ENCODE assay signal across 18 mouse cellular contexts in genomic region chr9:87865236-87865635, GRCm38 (mm10).
DNase-seq lines count a peak whose midpoint lies in the region; ATAC-seq and TF ChIP-seq lines count a peak whose summit lies in the region.
"Had no signal": no experiment of that assay in that cellular context is flagged by ENCODE, and none has a peak within 500 bp of the region (broad histone marks: within the 10 kb centered on the region; RNA-seq: fewer than 3 reads in every experiment).

No protein-coding gene starts in this region.

- no peak for TF ChIP-seq POLR2A in limb, embryonic 14.5 days (IDR thresholded peaks at IDR 0.05; ENCODE audit: borderline replicate concordance, extremely low read depth, insufficient read depth, insufficient read length)

- H3K4me2 ChIP-seq in limb, embryonic 14.5 days (replicated peaks; ENCODE audit: low read depth, low read length, severe bottlenecking), result no peak overlapping the region
- H3K4me2 ChIP-seq: embryonic facial prominence, embryonic 13.5 days; forebrain, embryonic 13.5 days; heart, embryonic 13.5 days had no signal

- H3K27ac ChIP-seq in limb, embryonic 14.5 days (replicated peaks; ENCODE audit: low read depth, low read length), result no peak overlapping the region
- H3K27ac ChIP-seq: embryonic facial prominence, embryonic 13.5 days; forebrain, embryonic 13.5 days; gastrocnemius, adult 2 months; heart, embryonic 13.5 days had no signal

- H3K36me3 ChIP-seq in limb, embryonic 14.5 days (ENCODE audit: control insufficient read depth, insufficient read depth, low read length), result no peaks in the 10 kb centered on the region
- H3K36me3 ChIP-seq: embryonic facial prominence, embryonic 13.5 days; heart, embryonic 13.5 days had no signal

- peak; percentile 57 for ATAC-seq in limb, embryonic 14.5 days (ENCODE audit: low FRiP score, low read depth)
- ATAC-seq in inflammation-experienced regulatory T-cells, adult 6 months, result no peak
- ATAC-seq: forebrain, embryonic 13.5 days; forebrain, postnatal 0 days; hindbrain, embryonic 16.5 days had no signal

- 19% methylated on average over 6 of the region's 6 CpGs for WGBS in limb, embryonic 14.5 days

- peaks cover 5% of the 10 kb centered on the region for H3K9me3 ChIP-seq in limb, embryonic 14.5 days (ENCODE audit: control insufficient read depth, low read length)
- H3K9me3 ChIP-seq: embryonic facial prominence, embryonic 13.5 days; forebrain, embryonic 13.5 days had no signal

- peaks cover 4% of the 10 kb centered on the region for H3K4me1 ChIP-seq in limb, embryonic 14.5 days (ENCODE audit: control insufficient read depth, insufficient read depth, low read length)
- H3K4me1 ChIP-seq: embryonic facial prominence, embryonic 13.5 days; forebrain, embryonic 13.5 days; heart, embryonic 13.5 days had no signal

- DNase-seq in cerebellum, postnatal 14 days, result peak; percentile 18 to 37
- no peak for DNase-seq in cerebellum, adult 8-10 months
- DNase-seq in 3T3-L1 (ENCODE audit: low read depth, low spot score), result peak; percentile 70
- peak; percentile 16 for DNase-seq in fibroblast of lung, adult 2 months (ENCODE audit: low read depth)
- peak; percentile 62 for DNase-seq in limb, embryonic 14.5 days (ENCODE audit: low spot score)
- DNase-seq in gastrocnemius, postnatal 10 days, result no peak
- DNase-seq: adrenal gland, postnatal 10 days; cerebellum, adult 11-12 months; forebrain, postnatal 0 days; gastrocnemius, adult 2 months; gastrocnemius, postnatal 36 days; heart, adult 11 months; heart, postnatal 36 days had no signal

- H3K27me3 ChIP-seq in limb, embryonic 14.5 days (ENCODE audit: control insufficient read depth, insufficient read depth, low read length), result no peaks in the 10 kb centered on the region
- H3K27me3 ChIP-seq: embryonic facial prominence, embryonic 13.5 days; forebrain, embryonic 13.5 days had no signal

- no peak overlapping the region for H3K4me3 ChIP-seq in limb, embryonic 14.5 days (replicated peaks; ENCODE audit: low read length)
- H3K4me3 ChIP-seq: embryonic facial prominence, embryonic 13.5 days; forebrain, embryonic 13.5 days; gastrocnemius, adult 2 months; heart, embryonic 13.5 days had no signal

- H3K9ac ChIP-seq in limb, embryonic 14.5 days (ENCODE audit: low read depth, low read length, severe bottlenecking), result no peak overlapping the region
- H3K9ac ChIP-seq: embryonic facial prominence, embryonic 13.5 days; forebrain, embryonic 13.5 days; forebrain, postnatal 0 days; heart, embryonic 13.5 days had no signal

Comparison
In these comparisons a context has a peak if more than half of its experiments do, and no peak if none do; other contexts are left out.
1. DNase-seq: peak in cerebellum, postnatal 14 days (2 of 2), 3T3-L1 (single experiment), fibroblast of lung, adult 2 months (single experiment) and limb, embryonic 14.5 days (single experiment); none in cerebellum, adult 8-10 months (single experiment) and gastrocnemius, postnatal 10 days (single experiment).